Mouse (Mus musculus) 3134 (cell line): ENCODE results near the gene Rab11fip4.
A peak's percentile ranks its signal among the peaks of the same experiment; 100 is the strongest.

Source experiments
- DNase-seq: peaks from one replicate; pipeline ENCODE4 v3.0.0-alpha.2; 2011; ENCODE audit warnings: low spot score; ENCODE audit not compliant: insufficient read length; ENCODE audit errors: extremely low read depth

The Rab11fip4 gene

GRCm38 (mm10) chr11:79613711-79614110 lies 22.7 kb downstream of the Rab11fip4 start:
- DNase-seq, result no peak

DNA sequence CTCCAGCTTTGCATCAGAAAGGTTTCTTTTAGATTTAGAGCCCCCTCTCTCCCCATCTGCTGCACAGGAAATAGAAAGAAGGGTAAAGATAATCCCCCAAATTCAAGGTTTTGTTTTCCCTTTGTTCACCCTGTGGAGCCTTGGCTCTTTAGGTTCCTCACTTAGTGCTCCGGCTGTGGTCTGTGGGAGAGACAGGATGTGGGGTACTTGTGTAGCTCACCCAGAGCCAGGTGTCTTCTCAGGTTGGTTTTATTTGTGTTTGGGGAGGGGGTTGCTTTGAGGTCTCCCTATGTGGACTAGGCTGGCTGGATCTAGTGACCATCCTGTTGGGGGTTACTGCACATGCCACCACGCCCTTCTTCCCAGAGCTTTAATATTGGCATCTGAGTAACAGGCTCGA lies 23.9 kb downstream of the Rab11fip4 start:
- no peak for DNase-seq

DNA sequence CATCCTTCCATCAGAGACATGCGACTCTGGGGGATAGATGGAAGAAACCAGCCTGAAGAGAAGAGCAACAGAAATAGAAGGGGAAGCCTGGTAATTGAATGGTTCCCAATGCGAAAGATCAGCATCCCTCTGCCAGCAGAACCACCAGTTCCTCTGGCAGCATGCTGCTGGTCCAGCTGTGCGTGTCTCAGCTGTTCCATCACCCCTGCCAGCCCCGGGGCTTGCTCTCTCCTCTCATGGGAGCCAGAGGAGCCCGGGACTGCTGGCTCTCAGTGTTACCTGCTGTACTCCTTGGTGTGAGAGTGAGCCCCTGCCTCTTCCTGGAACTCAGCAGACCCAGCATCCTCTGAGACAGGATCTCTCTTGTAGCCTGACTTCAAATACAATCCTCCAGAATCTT lies 24.9 kb downstream of the Rab11fip4 start:
- no peak for DNase-seq

GRCm38 (mm10) chr11:79617991-79618390 lies 27.0 kb downstream of the Rab11fip4 start:
- DNase-seq, result no peak

DNA sequence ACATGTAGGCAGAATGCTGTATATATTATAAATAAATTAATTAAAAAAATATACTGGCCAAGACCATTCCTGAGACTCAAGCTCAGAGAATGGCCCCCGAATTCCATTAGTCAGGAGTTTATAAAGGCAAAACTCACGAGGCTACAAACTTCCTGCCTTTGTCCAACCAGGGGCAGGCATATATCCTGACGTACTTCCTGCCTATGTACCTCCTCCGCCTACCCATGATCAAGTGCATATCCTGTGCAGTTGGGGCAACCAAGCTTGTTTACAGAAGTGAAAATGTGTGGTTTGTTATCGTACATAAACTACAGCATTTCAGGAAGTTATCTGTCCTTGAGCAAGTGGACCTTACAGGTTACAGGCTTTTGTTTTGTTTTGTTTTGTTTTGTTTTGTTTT lies 32.0 kb downstream of the Rab11fip4 start:
- DNase-seq, result peak; percentile 67

- peak; percentile 46 for DNase-seq
Observed at GRCm38 (mm10) chr11:79624801-79625302, 33.8 kb downstream of the Rab11fip4 start.

DNA sequence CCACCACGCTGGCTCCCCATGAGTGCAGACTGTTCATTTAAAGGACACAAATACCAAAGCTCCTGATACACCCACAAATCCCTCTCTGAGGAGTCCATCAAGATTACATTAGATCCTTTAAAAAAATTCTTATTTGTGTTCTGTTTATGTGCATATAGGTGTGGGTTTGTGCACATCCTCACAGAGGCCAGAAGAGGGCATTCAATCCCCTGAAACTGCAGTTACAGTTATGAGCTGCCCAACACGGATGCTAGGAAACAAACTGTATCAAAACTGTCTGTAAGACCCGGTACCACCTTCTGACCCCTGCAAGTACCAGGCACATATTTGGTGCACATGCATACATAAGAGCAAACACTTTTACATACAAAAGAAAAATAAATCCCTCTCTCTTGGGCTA lies 37.7 kb downstream of the Rab11fip4 start:
- no peak for DNase-seq

DNA sequence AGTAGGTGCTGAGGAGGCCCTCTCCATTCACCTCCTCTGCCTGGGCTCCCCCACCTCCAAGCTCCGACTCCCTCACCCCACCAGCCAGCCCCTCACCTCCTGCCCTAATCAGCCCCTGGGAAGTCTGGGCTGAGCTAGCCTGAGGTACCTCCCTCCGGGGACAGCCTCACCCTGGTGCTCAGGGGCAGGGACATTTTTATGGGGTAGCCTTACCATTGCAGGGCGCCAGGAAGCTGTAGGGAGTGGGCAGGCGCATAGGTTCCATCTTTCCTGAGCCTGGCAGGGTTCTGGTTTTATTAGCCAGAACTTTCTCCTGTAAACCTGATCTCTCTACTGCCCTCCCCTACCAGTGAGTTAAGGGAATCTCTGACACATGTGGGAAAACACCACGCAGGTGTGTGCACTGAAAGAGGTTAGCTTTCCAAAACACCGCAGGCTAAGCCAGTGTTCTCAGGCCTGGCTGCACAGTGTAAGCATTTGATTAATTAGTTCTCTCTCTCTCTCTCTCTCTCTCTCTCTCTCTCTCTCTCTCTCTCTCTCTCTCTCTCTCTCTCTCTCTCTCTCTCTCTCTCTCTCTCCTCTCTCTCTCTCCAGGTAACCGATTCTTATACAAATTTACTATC lies 38.9 kb downstream of the Rab11fip4 start:
- no peak for DNase-seq

- no peak for DNase-seq
Observed at GRCm38 (mm10) chr11:79630521-79630920, 39.5 kb downstream of the Rab11fip4 start.

- no peak for DNase-seq
Observed at GRCm38 (mm10) chr11:79633366-79633765, 42.4 kb downstream of the Rab11fip4 start.

DNA sequence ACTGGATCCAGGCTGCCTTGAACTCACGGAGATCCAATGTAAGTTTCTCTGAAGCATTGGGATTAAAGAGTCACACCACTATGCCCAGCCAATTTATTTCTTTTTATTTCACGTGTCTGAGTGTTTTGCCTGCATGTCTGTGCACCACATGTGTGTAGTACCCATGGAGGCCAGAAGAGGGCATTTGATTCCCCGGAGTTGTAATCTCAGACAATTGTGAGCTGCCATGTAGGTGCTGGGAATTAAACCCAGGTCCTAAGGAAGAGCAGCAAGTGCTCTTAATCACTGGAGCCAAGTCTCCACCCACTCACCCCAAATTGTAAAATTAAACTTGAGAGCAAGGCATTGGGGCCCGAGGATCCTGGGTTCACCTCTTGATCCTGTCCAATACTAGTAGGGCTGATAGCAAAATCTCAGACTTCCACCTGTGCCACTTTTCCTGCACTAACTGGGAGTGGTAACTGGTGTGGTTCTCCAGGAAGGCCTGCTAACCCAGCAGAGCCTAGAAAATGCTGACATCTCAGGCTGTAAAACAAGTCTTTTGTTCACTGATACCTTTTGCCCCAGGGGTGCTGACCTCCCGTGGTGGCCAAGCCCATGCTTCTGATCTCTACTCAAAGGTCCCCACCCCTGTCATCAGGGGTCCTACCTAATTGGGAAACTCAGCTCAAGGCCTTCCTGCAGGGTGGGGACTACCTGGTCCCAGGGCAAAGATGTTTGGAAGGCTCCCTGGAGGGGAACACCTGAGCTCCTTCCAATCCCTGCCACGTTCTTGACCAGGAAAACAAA lies 44.8 kb downstream of the Rab11fip4 start:
- DNase-seq, result no peak

GRCm38 (mm10) chr11:79636481-79636880 lies 45.5 kb downstream of the Rab11fip4 start:
- DNase-seq, result no peak

GRCm38 (mm10) chr11:79638691-79639090 lies 47.7 kb downstream of the Rab11fip4 start:
- DNase-seq, result no peak

GRCm38 (mm10) chr11:79640940-79641733 lies 50.1 kb downstream of the Rab11fip4 start:
- no peak for DNase-seq

- no peak for DNase-seq
Observed at GRCm38 (mm10) chr11:79643730-79644129, 52.7 kb downstream of the Rab11fip4 start.

DNA sequence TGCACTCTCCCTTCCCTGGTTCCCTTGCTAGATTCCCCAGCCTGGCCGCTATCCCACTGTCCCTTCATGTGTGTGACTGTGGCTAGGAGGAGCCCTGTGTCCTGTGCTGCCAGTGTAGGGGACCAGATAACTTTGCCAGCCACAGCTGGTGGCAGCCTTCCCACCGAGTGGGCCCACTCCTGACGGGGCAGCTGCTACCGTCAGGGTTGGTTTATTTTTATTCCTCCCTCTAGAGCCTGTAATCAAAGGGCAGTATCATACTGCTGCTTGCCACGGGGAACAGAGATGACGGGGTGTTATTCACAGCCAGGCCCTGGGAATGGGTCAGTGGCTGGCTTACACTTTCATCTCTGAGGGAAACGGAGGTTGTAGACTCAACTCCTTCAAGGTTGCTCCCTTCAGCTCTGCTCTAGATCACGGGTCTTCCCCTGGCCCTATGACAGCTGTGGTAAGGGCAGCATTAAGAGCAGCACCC lies 53.7 kb downstream of the Rab11fip4 start:
- DNase-seq, result peak; percentile 40

DNA sequence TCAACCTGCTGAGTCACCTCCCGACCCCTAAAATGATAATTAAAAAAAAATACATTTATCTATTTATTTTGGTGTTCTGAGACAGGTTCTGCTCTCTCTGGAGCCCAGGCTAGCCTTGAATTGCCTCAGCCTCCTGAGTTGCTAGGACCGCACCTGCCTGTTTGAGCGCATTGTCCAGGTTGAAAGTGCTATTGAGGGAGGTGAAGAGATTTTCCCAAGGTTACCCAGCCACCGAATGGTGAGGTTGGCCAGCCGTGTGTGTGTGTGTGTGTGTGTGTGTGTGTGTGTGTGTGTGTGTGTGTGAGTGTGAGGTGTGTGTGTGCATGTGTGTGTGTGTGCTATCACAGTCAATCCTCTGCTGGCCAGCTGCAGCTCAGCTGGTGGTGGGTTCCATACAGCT lies 55.0 kb downstream of the Rab11fip4 start:
- no peak for DNase-seq

DNA sequence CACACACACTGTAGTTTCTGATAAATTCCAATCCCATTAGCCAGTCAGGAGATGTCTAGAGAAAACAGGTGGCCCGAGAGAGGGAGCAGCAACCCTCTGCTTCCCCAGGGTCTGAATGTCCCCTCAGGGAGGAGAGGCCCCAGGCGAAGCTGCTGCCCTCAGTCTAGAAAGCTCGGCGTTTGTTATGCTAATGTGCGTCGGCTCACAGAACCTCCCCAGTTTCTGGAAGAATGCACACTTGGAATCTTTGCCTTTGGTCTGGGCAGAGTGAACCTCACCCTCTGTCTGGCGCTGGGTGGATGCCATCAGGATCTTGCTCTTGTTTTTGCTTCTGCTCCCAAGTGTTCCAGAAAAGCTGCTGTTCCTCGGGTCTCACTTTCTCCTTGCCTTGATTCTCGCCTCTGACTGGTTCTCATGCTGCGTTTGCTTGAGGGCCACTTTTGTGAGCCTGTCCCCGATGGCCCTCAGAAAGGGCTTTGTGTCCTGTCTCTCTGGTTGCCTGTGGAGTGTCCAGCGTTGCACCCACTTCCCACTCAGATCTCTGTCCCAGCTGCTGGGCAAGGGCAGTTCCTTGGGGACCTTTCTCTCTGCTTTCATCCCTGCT lies 55.6 kb downstream of the Rab11fip4 start:
- peak; percentile 47 for DNase-seq

DNA sequence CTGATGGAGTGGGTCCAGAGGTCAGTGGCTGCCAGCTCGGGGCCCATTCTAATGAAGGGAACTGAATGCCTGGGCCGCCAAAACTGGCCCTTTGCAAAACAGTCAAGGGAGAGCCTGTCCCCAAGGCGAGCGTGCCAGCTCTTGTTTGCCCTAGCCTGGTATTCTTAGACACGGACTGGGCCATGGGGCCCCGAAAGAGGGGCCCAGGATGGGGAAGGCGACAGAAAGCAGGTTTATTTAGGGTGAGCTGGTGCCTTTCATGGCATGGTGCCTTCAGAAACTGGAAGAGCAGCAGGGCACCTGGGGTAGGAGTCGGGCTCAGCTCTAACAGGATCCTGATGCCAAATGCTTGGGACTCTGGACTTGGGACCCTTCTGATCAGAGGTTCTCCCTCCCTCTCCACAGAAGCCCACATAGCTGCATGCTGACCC lies 56.1 kb downstream of the Rab11fip4 start:
- no peak for DNase-seq

- peak; percentile 71 for DNase-seq
Observed at GRCm38 (mm10) chr11:79650359-79650835, 59.4 kb downstream of the Rab11fip4 start.

DNA sequence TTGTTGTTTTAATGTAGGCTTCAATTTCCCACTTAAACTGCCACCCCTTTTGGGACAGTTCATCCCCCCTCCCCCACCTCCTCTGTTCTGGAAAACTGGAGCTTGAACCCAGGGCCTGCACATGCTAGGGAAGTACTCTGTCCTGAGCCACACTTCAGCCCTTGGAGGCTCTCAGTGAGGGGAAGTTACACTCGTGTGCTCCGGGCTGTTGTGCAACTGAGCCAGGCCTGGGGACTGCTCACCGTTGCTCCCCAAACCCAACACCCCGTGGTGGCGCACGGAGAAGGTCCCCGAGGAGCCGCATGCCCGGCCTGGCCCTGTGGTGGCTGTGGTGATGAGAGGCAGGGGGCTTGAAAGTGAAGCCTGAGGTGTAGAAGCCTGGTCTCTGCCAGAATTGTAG lies 61.2 kb downstream of the Rab11fip4 start:
- no peak for DNase-seq
